Mouse (Mus musculus): ENCODE measurements around the gene Fn1. TPM values are rescaled to one million over a fixed set of nuclear protein-coding genes. Genes with fewer than 3 reads are reported as not detected.

Fn1 gene
- 233 and 238 TPM in 2 replicates for polyA plus RNA-seq (2016; fragmentation: Nextera tagmentation; extraction: Ambion mirVana)

DNA sequence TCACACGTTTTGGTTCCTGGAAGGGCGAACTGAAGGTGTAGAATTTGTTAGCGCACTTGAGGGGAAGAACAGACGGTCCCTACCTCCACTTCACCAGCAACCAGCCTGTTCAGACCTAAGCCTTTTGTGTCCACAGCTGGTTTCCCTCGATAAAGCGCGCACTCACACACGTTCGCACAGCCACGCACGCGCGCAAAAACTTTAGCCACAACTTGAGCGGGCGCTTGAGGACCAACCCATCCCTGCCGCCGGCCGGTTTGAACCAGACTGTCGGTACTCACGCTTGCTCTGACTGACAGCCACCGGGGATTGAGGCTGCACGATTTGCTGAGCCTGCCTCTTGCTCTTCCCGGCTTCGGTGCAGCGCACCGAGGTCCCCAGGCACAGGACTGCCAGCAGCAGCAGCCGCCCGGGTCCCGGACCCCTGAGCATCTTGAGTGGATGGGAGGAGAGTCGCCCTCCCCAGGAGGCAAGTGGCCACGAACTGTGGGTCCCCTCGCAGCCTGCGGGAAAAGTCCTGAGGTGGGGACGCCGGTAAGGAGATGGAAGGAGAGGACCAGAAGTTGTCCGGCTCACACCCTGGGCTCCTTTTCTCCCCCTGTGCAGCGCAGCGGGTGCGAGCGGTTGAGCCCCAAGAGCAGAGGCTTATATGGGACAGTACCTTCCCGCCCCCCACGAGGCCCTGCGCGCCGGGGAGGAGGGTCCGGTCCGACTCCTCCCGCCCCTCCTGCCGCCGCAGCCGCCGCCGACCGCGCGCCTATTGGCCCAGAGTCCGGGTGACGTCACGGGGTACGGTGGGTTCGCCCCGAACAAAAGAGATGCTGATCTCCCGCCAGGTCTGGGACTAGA is at the start of gene Fn1:
Gene Fn1, minus strand, starts transcription at position 650 of the 849 bp plus-strand sequence.
- peak within 1 kb of the TSS; percentile 89 for H3K9ac ChIP-seq
- no peaks in the 10 kb centered on the region for H3K27me3 ChIP-seq
- H3K36me3 ChIP-seq: peaks cover 24% of the 10 kb centered on the region
- peak within 1 kb of the TSS; percentile 86 for H3K4me2 ChIP-seq (replicated peaks)
- H3K4me1 ChIP-seq: peaks cover 14% of the 10 kb centered on the region
- under 1% methylated on average over 62 of the region's 63 CpGs for WGBS
- H3K27ac ChIP-seq: peak within 1 kb of the TSS; percentile 99
- H3K9me3 ChIP-seq: no peaks in the 10 kb centered on the region
- ATAC-seq (ENCODE audit: insufficient number of reproducible peaks, insufficient read depth, low FRiP score, low TSS enrichment): peak; percentile 96
- peak within 1 kb of the TSS; percentile 83 for H3K4me3 ChIP-seq

DNA sequence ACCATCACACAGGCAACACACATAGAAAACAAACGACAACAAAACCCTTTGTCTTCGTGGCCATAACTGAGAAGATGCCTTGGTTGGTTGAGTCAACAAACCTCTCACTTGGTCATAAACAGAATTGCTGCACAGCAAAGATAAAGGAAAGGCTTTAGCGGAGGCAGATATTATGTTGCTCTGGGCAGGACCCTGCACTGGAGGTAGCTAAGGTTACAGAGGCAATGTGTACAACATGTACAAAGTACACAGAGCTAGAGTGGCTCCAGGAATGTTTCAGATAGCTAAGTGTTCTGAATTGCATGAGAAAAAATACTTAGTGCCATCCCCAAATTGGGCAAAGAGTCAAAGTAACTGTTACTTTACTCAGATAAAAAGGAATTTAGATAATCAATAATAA is 43.1 kb upstream of the Fn1 start:
- H3K9me3 ChIP-seq: no peaks in the 10 kb centered on the region
- no peaks in the 10 kb centered on the region for H3K36me3 ChIP-seq
- H3K9ac ChIP-seq: no peak overlapping the region
- no peak overlapping the region for H3K4me2 ChIP-seq (replicated peaks)
- H3K27ac ChIP-seq: no peak overlapping the region
- H3K27me3 ChIP-seq: no peaks in the 10 kb centered on the region
- ATAC-seq (ENCODE audit: insufficient number of reproducible peaks, insufficient read depth, low FRiP score, low TSS enrichment): no peak
- 90% methylated on average over 3 of the region's 3 CpGs for WGBS
- no peak overlapping the region for H3K4me3 ChIP-seq
- H3K4me1 ChIP-seq: peaks cover 9% of the 10 kb centered on the region; the same call in 1 of the 2 replicates

DNA sequence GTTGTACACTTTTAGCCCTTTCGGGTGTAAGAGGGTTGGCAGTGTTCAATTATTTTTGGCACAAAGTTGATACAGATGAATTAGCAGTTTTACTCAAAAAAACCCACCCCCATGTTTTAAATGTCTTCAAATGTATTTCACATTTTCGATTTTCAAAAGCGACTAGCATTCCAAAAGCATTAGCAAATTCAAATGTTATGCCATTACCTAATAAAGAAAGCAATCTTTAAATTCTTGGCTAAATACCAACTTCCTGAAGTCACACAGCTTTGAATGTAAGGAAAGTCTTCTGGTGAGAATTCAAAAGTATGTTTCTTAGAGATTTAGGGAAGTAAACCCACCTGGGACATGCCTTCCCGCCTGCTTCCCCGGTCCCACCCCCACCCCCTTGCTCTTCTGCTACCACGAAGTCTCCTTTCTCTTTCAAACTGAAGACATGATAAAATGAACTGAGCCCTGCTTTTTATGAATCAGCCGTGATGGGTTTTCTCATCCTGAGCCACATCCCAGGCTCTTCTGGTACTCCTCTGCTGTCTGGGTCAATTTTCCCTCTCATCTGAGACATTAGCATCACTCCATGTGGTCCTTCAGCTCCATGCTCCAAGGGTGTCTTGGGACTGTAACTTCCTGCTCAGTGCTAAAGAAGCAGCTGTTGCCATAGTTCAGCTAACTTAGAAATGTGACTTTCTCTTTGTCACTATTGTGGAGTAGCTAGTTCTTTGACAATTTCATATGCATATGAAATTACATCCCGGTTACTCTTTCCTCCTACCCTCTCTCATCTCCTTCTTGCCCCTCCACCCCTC is 38.7 kb upstream of the Fn1 start:
- WGBS: 61% methylated on average over 8 of the region's 8 CpGs
- Histone ChIP-seq H3K4me2 (replicated peaks) (no peak overlapping the region), H3K27ac (no peak overlapping the region), H3K27me3 (no peaks in the 10 kb centered on the region), H3K4me3 (no peak overlapping the region), H3K9ac (no peak overlapping the region), H3K36me3 (no peaks in the 10 kb centered on the region), H3K9me3 (no peaks in the 10 kb centered on the region), H3K4me1 (peaks cover 9% of the 10 kb centered on the region; the same call in 1 of the 2 replicates)
- no peak for ATAC-seq (ENCODE audit: insufficient number of reproducible peaks, insufficient read depth, low FRiP score, low TSS enrichment)

GRCm38 (mm10) chr1:71688926-71689303 is 35.9 kb upstream of the Fn1 start:
- H3K9ac ChIP-seq: no peak overlapping the region
- ATAC-seq (ENCODE audit: insufficient number of reproducible peaks, insufficient read depth, low FRiP score, low TSS enrichment): no peak
- H3K27ac ChIP-seq: no peak overlapping the region
- H3K4me1 ChIP-seq: peaks cover 9% of the 10 kb centered on the region; the same call in 1 of the 2 replicates
- 90% methylated on average over 5 of the region's 5 CpGs for WGBS
- H3K4me2 ChIP-seq (replicated peaks): no peak overlapping the region
- H3K4me3 ChIP-seq: no peak overlapping the region
- H3K36me3 ChIP-seq: no peaks in the 10 kb centered on the region
- no peaks in the 10 kb centered on the region for H3K27me3 ChIP-seq
- no peaks in the 10 kb centered on the region for H3K9me3 ChIP-seq

GRCm38 (mm10) chr1:71688272-71688925 is 35.4 kb upstream of the Fn1 start:
- WGBS: 93% methylated on average over 3 of the region's 3 CpGs
- H3K9me3 ChIP-seq: no peaks in the 10 kb centered on the region

GRCm38 (mm10) chr1:71686791-71687190 is 33.8 kb upstream of the Fn1 start:
- WGBS: 79% methylated on average over 5 of the region's 5 CpGs
- Histone ChIP-seq H3K4me2 (replicated peaks) (no peak overlapping the region), H3K9me3 (no peaks in the 10 kb centered on the region), H3K27ac (no peak overlapping the region), H3K4me3 (no peak overlapping the region), H3K36me3 (no peaks in the 10 kb centered on the region), H3K9ac (no peak overlapping the region), H3K27me3 (no peaks in the 10 kb centered on the region), H3K4me1 (peaks cover 10% of the 10 kb centered on the region)
- no peak for ATAC-seq (ENCODE audit: insufficient number of reproducible peaks, insufficient read depth, low FRiP score, low TSS enrichment)

More at GRCm38 (mm10) chr1:71688272-71688925, 35.4 kb upstream of the Fn1 start:
- ATAC-seq (ENCODE audit: insufficient number of reproducible peaks, insufficient read depth, low FRiP score, low TSS enrichment): no peak
- Histone ChIP-seq H3K27me3 (no peaks in the 10 kb centered on the region), H3K4me2 (replicated peaks) (no peak overlapping the region), H3K36me3 (no peaks in the 10 kb centered on the region), H3K27ac (no peak overlapping the region), H3K4me3 (no peak overlapping the region), H3K9ac (no peak overlapping the region), H3K4me1 (peaks cover 9% of the 10 kb centered on the region; the same call in 1 of the 2 replicates)

GRCm38 (mm10) chr1:71683736-71684135 is 30.7 kb upstream of the Fn1 start:
- H3K4me1 ChIP-seq: peaks cover 7% of the 10 kb centered on the region
- H3K9me3 ChIP-seq: no peaks in the 10 kb centered on the region
- no peak for ATAC-seq (ENCODE audit: insufficient number of reproducible peaks, insufficient read depth, low FRiP score, low TSS enrichment)
- no peaks in the 10 kb centered on the region for H3K36me3 ChIP-seq
- H3K27me3 ChIP-seq: no peaks in the 10 kb centered on the region
- WGBS: 67% methylated on average over 6 of the region's 6 CpGs
- H3K27ac ChIP-seq: no peak overlapping the region
- no peak overlapping the region for H3K4me3 ChIP-seq
- H3K9ac ChIP-seq: no peak overlapping the region
- H3K4me2 ChIP-seq (replicated peaks): no peak overlapping the region

DNA sequence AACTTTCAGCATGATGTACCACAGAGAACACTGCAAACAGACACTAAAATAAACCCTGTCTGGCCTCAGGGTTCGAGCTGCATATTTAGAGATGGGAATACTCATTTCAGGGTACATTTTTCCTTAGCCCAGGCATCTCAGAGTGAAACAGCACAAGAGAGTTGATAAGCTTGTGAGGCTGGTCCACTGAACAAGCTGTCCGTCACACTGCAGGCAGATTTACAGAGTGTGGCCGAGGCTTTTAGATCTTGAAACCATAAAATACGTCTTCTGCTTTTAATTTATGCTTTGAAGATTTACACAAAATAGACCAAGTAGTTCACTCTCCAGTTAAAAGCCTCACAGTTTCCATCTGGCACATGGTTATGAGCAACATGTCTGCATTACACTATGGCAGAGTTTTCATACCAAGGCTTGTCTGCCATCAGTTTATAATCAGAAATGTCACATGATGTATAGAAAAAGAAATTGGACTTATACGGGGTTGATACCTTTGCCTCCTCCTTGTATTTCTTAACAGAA is 29.3 kb upstream of the Fn1 start:
- Histone ChIP-seq H3K9me3 (no peaks in the 10 kb centered on the region), H3K4me2 (replicated peaks) (no peak overlapping the region), H3K4me1 (peaks cover 7% of the 10 kb centered on the region), H3K36me3 (no peaks in the 10 kb centered on the region), H3K9ac (no peak overlapping the region), H3K4me3 (no peak overlapping the region), H3K27ac (peak overlapping the region; percentile 65), H3K27me3 (no peaks in the 10 kb centered on the region)
- 32% methylated on average over 5 of the region's 5 CpGs for WGBS
- ATAC-seq (ENCODE audit: insufficient number of reproducible peaks, insufficient read depth, low FRiP score, low TSS enrichment): no peak

DNA sequence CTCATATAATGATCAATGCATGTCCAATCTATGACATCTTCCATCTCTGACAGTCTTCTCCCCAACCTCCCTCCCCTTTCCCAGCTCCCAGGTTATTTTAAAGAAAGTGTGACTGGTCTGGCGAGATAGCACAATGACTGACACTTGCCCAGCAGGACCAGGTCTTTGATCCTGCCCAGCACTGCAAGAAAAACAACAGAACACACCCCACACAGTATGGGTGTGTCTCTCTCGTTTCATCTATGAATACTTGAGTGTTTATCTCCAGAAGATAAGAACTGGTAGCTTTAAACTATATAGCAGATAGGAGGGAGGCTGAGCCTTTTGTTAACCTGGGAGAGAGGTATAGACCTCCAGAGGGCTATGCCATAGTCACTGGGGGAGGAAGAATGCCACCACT is 28.3 kb upstream of the Fn1 start:
- 24% methylated on average over 2 of the region's 2 CpGs for WGBS
- no peak overlapping the region for H3K4me2 ChIP-seq (replicated peaks)
- no peak overlapping the region for H3K9ac ChIP-seq
- no peak overlapping the region for H3K4me3 ChIP-seq
- H3K9me3 ChIP-seq: no peaks in the 10 kb centered on the region
- no peaks in the 10 kb centered on the region for H3K36me3 ChIP-seq
- 0 out of 2 replicates have a peak overlapping the region, but pooled peaks have one; percentile 1 for H3K27ac ChIP-seq
- peaks cover 7% of the 10 kb centered on the region for H3K4me1 ChIP-seq
- no peak for ATAC-seq (ENCODE audit: insufficient number of reproducible peaks, insufficient read depth, low FRiP score, low TSS enrichment)
- no peaks in the 10 kb centered on the region for H3K27me3 ChIP-seq

DNA sequence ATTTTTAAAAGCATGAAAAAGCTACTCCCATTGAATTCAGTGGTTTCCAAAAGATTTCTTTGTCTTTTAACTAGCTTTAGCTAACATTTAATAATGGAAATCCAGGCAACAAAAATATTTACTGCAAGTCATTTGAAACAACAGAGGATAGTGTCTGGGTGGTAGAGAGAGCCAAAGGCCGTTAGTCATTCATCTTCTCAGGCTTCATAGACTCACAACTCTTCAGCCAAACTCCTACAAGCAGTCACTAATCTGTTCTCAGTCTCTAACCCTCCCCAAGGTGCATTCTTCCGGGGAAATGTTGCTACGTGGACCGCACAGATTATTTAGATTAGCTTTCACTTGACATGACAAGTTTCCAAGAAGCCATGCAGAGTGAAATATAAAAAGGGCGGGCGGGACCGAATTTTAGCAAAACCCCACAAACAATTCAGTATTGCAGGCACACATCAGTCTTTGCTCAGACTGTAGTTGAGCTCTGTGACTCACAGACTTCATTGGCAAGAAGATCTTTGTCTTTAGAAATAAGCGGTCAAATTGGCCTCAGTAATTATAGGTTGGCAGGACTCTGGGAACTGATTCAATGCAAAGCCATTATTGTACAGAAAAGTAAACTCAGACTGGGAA is 27.2 kb upstream of the Fn1 start:
- Histone ChIP-seq H3K4me3 (no peak overlapping the region), H3K36me3 (no peaks in the 10 kb centered on the region), H3K27ac (no peak overlapping the region), H3K9ac (no peak overlapping the region), H3K4me2 (replicated peaks) (no peak overlapping the region), H3K4me1 (peaks cover 7% of the 10 kb centered on the region), H3K27me3 (no peaks in the 10 kb centered on the region), H3K9me3 (no peaks in the 10 kb centered on the region)
- 72% methylated on average over 8 of the region's 8 CpGs for whole genome bisulfite sequencing
- ATAC-seq (ENCODE audit: insufficient number of reproducible peaks, insufficient read depth, low FRiP score, low TSS enrichment): no peak

GRCm38 (mm10) chr1:71675420-71675819 is 22.4 kb upstream of the Fn1 start:
- 57% methylated on average over 2 of the region's 2 CpGs for WGBS
- Histone ChIP-seq H3K36me3 (no peaks in the 10 kb centered on the region), H3K27ac (no peak overlapping the region), H3K4me3 (no peak overlapping the region), H3K27me3 (no peaks in the 10 kb centered on the region), H3K4me1 (peaks cover 8% of the 10 kb centered on the region), H3K9ac (no peak overlapping the region), H3K4me2 (replicated peaks) (no peak overlapping the region), H3K9me3 (no peaks in the 10 kb centered on the region)
- ATAC-seq (ENCODE audit: insufficient number of reproducible peaks, insufficient read depth, low FRiP score, low TSS enrichment): no peak
